Mouse (Mus musculus) monocyte, adult 5-6 weeks (primary cell): Measurements from ENCODE around the gene Ccl1. TPM values are rescaled to one million over a fixed set of nuclear protein-coding genes. Genes with fewer than 3 reads are reported as not detected.

Source experiments
- ATAC-seq: fragments of 153-309, 156-312 bp; replicated peaks from 2 replicates; pipeline ENCODE4 v1.8.0; 2017; ENCODE audit warnings: mild to moderate bottlenecking; ENCODE audit not compliant: low TSS enrichment, insufficient number of reproducible peaks, severe bottlenecking, poor library complexity, low FRiP score
- total RNA-seq: library from RNA; stranded (forward); fragments of 200-1000, 200-491, 200-594 nt; gene quantifications from 3 replicates; pipeline ENCODE4 v1.2.3, GENCODE M21; 2017

Ccl1 gene
- total RNA-seq, 1 experiment from 2014 or later = not detected

GRCm38 (mm10) chr11:82163285-82163684, 142.2 kb downstream of the Ccl1 start:
- no peak for ATAC-seq

GRCm38 (mm10) chr11:82159126-82159525, 146.4 kb downstream of the Ccl1 start:
- no peak for ATAC-seq

GRCm38 (mm10) chr11:82139492-82140094, 165.9 kb downstream of the Ccl1 start:
- ATAC-seq = 0 out of 2 replicates have a peak, but pooled peaks have one; percentile 31

- no peak for ATAC-seq
These were observed 169.3 kb downstream of the Ccl1 start for GRCm38 (mm10) chr11:82136196-82136595.

- no peak for ATAC-seq
These were observed 172.5 kb downstream of the Ccl1 start for GRCm38 (mm10) chr11:82132977-82133376.

Other genes with a start within 250 kb of the Ccl1 start
- not detected in 3 replicates for gene Ccl11, start 247.9 kb downstream of the Ccl1 start, total RNA-seq
- not detected in 3 replicates for gene Ccl12, start 203.8 kb downstream of the Ccl1 start, total RNA-seq
- not detected in 3 replicates for gene Ccl8, start 190.5 kb downstream of the Ccl1 start, total RNA-seq
- gene Tmem132e, start 83.2 kb upstream of the Ccl1 start, total RNA-seq = not detected in 3 replicates